Mouse (Mus musculus) spleen, postnatal 10 days (tissue): Measurements from ENCODE around the gene Pdia3.
A peak's percentile ranks its signal among the peaks of the same experiment; 100 is the strongest.
"Not testable (repeated sequence)": the region's sequence is repeated elsewhere in the genome, so short reads cannot be mapped to it uniquely, and the experiment has no call there.

Experiments
- DNase-seq, 2 experiments: peaks; one replicate each; pipeline ENCODE4 v3.0.0; 2021 to 2022; ENCODE audit warnings: low spot score in 2 of 2

The Pdia3 gene

DNA sequence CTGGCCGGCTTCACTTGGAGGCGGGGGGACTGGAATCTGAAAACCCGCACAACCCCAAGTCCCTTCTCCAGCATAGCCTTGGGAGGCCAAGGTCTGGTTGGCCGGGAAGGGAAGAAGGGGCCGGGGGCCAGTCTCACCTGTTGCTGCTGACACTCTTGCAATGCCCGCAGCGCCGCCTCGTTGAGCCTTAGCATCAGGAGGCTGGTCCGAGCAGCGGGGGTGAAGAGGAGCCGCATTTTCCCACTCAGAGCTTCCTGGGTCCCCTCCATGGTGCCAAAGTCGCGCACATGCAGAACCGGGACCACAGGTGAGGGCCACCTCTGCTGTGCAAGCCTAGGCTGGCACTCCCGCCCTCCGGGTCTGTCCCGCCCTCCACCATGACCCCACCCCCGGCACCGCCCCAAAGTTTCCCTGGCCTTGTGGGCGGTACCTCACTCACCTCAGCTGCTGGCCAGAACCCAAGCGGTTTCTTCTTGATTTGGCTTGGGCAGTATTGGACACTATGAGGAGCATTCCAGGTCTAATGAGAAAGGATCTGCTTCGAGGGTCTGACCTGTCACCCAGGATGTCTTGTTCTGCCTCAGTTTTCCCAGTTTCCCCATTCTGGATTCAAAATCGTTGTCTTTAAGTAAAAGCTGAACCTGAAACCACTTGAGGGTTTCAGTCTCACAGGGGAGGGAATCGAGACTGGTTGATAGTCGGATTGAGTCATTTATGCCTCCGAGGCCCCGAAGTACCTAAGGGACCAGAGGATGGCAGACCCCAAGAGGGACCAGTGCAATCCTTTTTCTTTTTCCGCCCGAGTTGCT lies 28.9 kb downstream of the Pdia3 start:
- DNase-seq: peak; percentile 76 to 86

- DNase-seq: peak in 1 of 2 experiments; percentile 33
These were observed 29.4 kb downstream of the Pdia3 start for GRCm38 (mm10) chr2:121443068-121443349.

DNA sequence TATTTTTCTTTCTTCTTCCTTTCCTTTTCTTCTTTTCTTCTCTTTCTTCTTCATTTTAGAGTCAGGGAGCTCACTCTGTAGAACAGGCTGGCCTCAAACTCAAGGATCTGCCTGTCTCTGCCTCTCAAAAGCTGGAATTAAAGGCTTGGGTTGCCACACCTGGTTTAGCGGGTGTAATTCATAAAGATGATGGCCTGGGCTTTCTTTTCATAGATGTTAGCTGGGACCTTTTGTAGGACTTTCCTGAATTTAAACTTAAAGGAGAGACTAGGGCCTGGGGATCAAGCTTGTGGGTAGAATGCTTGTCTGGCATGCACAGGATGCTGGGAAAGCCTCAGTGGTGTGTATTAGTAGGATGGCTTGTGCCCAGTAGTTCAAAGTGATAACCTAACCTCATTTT lies 30.6 kb downstream of the Pdia3 start, which contains the start of gene Ell3:
Gene Ell3, minus strand, starts transcription at position 101 of the 400 bp plus-strand sequence.
- no peak for DNase-seq

DNA sequence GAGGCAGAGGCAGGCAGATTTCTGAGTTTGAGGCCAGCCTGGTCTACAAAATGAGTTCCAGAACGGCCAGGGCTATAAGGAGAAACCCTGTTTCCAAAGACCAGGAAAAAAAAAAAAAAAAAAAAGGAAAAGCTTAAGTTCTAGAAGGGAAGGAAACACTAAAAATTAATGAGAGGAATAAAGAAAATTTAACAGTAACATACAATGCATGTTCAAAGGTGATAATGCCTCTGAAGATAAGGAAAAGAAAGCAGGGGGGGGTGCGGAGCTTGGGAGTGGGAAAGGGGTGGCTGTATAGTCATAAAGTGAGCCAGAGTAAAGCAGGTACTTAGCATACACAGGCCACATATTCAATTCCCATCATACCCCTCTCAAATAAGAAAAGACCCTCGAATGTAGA lies 31.5 kb downstream of the Pdia3 start:
- no peak for DNase-seq

DNA sequence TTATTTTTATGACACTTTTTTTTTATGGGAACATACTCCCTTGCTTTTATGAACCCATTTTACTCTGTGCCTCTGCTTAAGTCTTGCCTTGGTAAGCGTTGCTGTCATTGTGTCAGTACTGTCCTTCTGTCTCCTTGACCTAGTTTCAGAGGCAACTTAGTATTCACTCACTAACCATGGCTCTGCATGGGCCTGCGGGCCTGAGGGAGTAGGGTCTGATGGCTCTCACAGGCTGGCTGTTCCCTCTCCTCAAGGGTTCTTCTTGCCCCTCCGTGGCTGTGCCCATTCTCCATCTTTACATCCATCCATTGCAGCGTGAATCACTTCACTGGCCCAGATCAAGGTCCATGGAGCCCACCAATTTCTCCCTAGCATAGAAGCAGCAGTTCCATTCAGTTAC lies 32.9 kb downstream of the Pdia3 start:
- DNase-seq: no peak

- DNase-seq: no peak
These were observed 33.4 kb downstream of the Pdia3 start for GRCm38 (mm10) chr2:121447006-121447405.

- peak in 1 of 2 experiments; percentile 46 for DNase-seq
These were observed 34.6 kb downstream of the Pdia3 start for GRCm38 (mm10) chr2:121448136-121448535.

DNA sequence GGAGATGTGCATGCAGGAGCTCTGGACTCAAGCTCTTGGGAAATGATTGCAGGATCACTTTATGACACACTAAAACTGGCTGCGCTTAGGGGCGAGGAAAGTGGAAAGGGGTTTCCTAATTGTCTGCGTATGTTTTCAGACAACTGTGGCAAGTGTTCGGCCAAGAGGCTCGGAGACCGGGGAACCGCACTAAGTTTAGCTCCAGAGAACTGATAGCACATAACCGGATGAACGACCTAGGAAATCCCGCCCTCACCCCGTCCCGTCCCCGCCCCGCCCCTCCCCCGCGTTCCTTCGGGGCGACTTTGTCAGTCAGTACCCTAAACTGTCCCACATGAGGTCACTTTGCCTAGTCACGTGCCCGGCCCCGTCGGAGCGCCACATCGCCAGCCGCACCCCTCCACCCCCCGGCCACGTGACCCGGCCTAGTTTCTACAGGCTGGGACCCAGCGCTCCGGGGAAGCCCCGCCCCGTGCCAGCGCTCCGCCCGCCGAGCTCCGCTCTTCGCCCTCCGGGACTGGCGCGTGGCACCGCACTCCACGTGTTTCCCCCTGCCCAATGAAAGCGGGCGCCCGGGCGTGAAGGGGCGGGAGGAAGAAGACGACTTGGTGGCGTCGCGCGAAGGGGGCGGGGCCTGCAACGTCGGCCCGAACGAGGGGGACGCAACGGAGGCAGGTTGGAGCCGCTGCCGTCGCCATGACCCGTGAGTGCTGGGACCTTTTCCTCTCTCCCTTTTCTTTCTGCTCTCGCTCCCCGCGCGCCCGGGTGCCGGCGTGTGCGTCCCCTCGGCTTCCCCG lies 35.4 kb downstream of the Pdia3 start, which contains the start of gene Serf2:
Gene Serf2, plus strand, starts transcription at position 457 of the 797 bp plus-strand sequence.
- peak; percentile 97 to 100 for DNase-seq

DNA sequence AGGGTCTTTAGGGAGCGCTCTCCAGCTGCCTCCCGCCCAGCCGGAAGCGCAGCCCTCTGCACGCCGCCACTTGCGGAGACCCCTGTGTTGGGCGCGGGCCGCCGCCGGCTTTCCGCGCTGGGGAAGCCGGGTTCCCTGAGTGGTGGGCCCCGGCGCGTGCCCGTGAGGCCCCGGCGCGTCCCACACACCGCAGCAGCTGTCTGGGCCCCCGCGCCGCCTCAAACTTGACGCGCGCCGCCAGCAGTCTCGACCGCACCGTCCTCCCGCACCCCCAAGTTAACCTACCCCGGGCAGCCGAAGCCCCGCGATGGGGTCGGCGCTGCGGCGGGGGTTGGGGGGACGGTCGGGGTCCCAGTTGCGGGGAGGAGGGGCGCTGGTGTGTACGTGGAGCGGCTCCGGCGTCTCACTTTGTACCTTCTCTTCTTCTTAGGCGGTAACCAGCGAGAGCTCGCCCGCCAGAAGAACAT lies 36.0 kb downstream of the Pdia3 start:
- DNase-seq: peak in 1 of 2 experiments; percentile 67

- no peak for DNase-seq
These were observed 36.5 kb downstream of the Pdia3 start for GRCm38 (mm10) chr2:121450093-121450492.

GRCm38 (mm10) chr2:121452361-121452760 lies 38.8 kb downstream of the Pdia3 start:
- no peak for DNase-seq

DNA sequence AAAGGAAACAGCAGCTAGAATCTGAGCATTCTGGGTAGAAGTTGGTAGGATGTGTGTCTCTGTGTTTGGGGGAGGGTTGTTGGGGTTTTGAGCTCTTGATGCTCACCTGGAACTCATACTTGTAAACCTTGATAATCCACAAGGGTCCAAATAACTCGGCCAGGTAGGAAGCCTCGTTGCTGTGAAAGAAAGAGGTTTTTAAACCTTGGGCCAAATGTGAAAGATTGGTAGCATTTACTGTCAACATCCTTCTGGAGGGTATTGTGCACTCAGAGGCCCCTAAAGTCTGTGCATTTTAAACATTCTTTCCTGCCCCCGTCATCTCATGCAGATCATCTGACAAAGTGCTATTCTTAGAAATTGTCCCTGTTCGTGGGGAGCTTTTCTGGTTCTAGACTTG lies 39.4 kb downstream of the Pdia3 start, which contains the start of gene Hypk:
Gene Hypk, plus strand, starts transcription at position 301 of the 400 bp plus-strand sequence.
- no peak for DNase-seq

DNA sequence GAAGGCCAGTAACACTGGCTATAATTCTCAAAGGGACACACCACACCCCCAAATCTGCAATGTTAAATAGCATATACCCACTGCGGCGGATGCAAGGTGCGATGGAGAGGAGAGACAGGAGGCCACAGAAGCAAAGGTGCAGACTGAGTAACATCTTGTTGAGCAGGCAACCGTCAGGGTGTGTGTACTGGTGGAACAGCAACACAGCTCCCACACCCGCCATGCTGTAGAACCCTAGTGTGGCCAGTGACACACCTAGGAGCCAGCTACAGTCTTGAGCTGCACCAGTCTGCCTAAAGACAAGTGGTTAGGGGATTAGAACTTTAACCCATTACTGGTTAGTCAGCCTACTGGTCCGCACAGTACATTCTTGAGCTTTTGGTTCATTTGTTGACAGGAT lies 40.3 kb downstream of the Pdia3 start:
- no peak for DNase-seq

GRCm38 (mm10) chr2:121455534-121455933 lies 42.0 kb downstream of the Pdia3 start:
- DNase-seq: no peak

DNA sequence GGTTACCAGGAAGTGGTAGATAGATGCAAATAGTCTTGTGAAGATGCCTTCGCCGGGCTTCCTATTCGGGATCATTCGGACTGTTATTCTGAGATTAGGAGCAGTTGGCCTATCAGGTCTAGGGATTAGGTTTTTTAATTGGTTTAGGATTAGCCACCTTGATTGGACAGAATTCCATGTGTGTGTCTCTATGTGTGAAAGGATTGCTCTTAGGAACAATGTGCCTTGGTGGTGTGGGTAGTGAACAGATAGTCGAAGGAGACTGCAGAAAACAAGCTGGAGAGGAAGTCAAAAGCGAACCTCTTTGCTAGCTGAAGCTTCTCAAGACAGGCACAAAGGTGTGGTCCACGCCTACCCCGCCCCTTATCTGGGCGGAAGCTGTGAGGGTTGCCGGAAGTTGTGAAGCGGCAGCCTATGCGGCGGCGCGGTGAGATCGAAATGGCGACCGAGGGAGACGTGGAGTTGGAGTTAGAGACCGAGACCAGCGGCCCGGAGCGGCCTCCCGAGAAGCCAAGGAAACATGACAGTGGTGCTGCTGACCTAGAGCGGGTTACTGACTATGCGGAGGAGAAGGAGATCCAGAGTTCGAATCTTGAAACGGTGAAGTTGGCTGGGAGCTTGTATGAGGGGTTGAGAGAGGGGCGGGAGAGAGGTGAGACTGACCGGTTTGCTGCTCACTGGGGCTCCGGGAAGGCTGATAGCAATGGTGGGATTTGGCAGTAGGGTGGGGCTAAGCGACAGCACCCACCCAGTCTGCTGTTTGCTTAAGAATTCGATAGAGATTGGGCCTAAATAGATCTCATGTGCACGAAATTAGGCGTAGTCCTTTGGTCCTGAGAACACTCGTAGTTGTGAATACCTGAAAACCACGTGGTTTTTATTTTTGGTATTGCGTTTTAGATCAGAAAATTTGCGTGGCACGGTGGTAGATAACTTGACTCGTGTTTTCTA lies 43.4 kb downstream of the Pdia3 start, which contains the start of gene Serinc4:
Gene Serinc4, minus strand, starts transcription at position 90 of the 951 bp plus-strand sequence.
- peak; percentile 79 to 92 for DNase-seq

- no peak for DNase-seq
These were observed 46.5 kb downstream of the Pdia3 start for GRCm38 (mm10) chr2:121460071-121460470.

GRCm38 (mm10) chr2:121468982-121469381 lies 55.4 kb downstream of the Pdia3 start:
- not testable (repeated sequence) for DNase-seq

DNA sequence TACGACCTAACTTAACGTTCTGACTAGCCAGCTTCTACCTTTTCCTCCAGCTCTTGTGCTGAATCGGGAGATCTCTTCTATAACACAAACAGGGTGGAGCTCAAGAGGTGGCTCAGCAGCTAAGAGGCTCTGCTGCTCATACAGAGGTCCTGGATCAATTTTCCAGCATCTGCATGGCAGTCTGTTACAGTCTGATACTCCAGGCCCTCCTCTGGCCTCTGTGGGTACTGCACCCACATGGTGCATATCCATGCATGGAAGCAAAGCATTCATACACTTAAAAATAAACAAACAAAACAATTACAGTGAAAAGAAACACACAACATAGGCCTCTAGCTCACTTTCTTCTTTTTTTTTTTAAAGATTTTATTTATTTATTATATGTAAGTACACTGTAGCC lies 59.2 kb downstream of the Pdia3 start:
- not testable (repeated sequence) for DNase-seq

DNA sequence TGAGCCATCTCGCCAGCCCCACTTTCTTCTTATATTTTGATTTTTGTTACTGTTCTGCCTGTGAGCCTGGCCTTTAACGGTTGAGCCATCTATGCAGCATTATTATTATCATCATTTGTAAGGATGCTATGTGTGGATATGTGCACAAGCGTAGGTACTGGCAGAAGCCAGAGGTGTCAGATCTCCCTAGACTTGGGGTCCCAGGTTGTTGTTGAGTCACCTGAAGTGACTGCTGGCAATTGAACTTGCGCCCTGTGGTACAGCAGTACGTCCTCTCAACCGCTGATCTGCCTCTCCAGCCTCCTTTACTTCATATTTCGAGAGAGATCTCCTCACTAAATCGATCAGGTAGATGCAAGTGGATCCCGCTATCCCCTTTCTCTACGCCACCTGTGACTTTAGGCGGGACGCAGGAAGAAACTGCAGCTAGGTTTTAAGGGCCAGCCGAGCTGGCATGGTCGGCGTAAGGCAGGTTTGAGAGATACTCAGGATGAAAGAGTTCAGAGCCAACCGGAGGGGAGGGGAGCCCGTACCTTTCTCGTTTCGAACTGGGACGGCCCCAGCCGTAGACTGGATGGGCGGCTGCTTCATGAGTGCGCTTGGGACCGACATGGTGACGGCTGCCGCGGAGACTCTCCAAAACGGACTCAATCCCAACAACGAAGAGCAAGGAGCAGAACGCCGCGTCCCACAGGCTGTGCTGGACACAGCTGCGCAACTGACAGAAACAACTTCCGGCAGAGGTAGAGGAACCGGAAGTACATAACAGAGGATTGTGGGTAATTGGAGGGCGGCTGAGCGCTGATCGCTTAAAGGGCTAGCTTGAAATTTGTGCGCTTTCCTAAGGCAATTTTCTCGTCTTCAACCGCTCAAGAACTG lies 60.0 kb downstream of the Pdia3 start, which contains the start of gene Mfap1b:
Gene Mfap1b, minus strand, starts transcription at position 767 of the 879 bp plus-strand sequence.
- peak; percentile 63 to 82 for DNase-seq

- peak in 1 of 2 experiments; percentile 40 for DNase-seq
These were observed 60.6 kb downstream of the Pdia3 start for GRCm38 (mm10) chr2:121474180-121474535.
